Mouse (Mus musculus) left cerebral cortex, postnatal 10 days (tissue): ENCODE results near the gene Tdpoz4. TPM values are rescaled to one million over a fixed set of nuclear protein-coding genes. Genes with fewer than 3 reads are reported as not detected.
"Not testable (repeated sequence)": the region's sequence is repeated elsewhere in the genome, so short reads cannot be mapped to it uniquely, and the experiment has no call there.

Experiments
- DNase-seq, 2 experiments: peaks; one replicate each; pipeline ENCODE4 v3.0.0; 2021 to 2022; ENCODE audit warnings: low spot score in 2 of 2, mixed read lengths in 1 of 2; ENCODE audit errors: extremely low spot score in 1 of 2
- intact Hi-C: fragments of 180-260 bp; cut with DNase I; formaldehyde crosslinking; loops from one replicate; pipeline ENCODE4 v1.15.1; 2025
- total RNA-seq, 2 experiments: library from RNA; stranded (reverse); gene quantifications; 2 replicates each; pipeline ENCODE4 v1.2.3; 2021

Gene Tdpoz4
- not detected for total RNA-seq

DNA sequence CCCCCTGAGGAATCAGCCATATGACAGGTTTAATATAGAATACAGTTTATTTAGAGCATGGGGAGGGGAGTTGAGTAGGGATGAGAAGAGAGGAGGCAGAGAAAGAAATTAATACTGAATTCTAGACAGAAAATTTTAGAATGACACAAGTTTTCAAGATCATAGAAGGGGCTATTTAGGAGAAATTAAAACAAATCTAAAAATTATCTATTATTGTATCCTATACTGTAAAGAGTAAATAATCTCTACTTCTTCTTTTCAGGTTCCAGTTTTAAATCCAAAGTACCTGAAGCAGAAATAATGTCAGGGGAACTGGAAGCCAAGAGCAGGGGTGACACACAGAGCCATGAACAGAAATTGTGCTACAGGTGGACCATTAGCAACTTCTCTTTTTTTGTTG lies at the start of gene Tdpoz4:
Tdpoz4 (plus strand) TSS at position 301 of the 400 bp plus-strand sequence.
- intact Hi-C loops, DNase-seq: not testable (repeated sequence)

DNA sequence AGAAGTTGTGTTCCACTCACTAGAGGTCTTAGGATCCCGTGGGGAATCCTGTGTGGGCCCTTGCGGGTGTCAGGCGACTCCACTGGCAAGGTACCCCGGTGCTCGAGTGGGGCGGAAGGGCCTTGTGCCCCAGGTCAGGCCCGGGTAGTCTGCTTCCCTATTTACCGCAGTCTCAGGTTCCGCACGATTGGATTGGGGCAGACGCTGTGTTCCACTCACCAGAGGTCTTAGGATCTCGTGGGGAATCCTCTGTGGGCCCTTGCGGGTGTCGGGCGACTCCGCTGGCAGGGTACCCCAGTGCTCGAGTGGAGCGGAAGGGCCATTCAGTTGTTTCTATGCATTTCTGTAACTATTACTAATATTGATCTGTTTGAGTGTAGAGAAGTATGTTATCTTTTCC lies 42.2 kb upstream of the Tdpoz4 start:
- intact Hi-C loops, DNase-seq: not testable (repeated sequence)

DNA sequence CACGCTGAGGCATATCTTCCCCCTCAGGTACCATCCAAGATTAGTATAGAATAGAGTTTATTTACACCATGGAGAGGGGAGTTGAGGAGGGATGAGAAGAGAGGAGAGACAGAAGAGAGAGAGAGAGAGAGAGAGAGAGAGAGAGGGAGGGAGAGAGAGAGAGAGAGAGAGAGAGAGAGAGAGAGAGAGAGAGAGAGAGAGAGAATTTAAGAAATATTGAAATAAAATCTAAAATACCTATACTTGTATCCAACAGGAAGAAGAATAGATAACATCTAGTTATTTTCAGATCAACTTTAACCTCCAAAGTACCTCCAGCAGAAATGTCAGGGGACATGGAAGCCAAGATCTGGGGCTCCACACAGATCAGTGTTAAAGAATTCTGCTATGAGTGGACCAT lies 23.5 kb upstream of the Tdpoz4 start, which contains the start of gene Gm5773:
Gm5773 (plus strand) TSS at position 301 of the 400 bp plus-strand sequence.
- intact Hi-C loops, DNase-seq: not testable (repeated sequence)

DNA sequence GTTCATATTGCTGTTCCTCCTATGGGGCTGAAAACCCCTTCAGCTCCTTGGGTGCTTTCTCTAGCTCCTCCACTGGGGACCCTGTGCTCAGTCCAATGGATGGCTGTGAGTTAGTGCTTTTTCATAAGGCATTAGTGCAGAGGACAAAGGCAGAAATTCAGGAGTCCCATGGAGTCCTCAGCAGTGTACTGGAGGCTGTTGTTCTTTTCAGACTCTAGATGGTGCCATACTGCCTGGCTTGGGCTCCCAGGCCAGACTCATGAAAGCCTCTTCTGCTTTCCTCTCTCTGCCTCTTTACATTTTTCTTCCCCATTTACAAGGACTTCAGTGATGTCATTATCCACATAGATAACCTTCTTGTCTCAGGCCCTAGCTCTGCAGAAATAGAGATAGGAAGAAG lies 17.1 kb downstream of the Tdpoz4 start:
- intact Hi-C loops, DNase-seq: not testable (repeated sequence)

DNA sequence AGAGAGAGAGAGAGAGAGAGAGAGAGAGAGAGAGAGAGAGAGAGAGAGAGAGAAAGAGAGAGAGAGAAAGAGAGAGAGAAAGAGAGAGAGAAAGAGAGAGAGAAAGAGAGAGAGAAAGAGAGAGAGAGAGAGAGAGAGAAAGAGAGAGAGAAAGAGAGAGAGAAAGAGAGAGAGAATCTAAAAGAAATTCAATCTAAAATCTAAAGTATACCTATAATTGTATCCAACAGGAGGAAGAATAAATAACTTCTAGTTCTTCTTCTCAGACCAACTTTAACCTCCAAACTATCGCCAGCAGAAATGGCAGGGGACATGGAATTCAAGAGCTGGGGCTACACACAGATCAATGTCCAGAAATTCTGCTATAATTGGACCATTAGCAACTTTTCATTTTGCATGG lies 29.5 kb downstream of the Tdpoz4 start, which contains the start of gene Tdpoz3:
Tdpoz3 (plus strand) TSS at position 301 of the 400 bp plus-strand sequence.
- DNase-seq, intact Hi-C loops: not testable (repeated sequence)

Other genes with a start within 250 kb of the Tdpoz4 start
- gene S100a10, start 241.3 kb upstream of the Tdpoz4 start, total RNA-seq, result 10 to 100 TPM; 61.8 to 82.0 TPM
- not detected for gene Tdpoz2, start 143.7 kb upstream of the Tdpoz4 start, total RNA-seq
- not detected for gene Tdpoz1, start 120.1 kb upstream of the Tdpoz4 start, total RNA-seq
- not detected for gene Gm37596, start 103.3 kb upstream of the Tdpoz4 start, total RNA-seq
- gene Gm5773, start 23.4 kb upstream of the Tdpoz4 start, total RNA-seq, result not detected
- not detected for gene Tdpoz3, start 29.6 kb downstream of the Tdpoz4 start, total RNA-seq
- not detected for gene Gm9117, start 147.1 kb downstream of the Tdpoz4 start, total RNA-seq
- gene Tdpoz5, start 164.9 kb downstream of the Tdpoz4 start, total RNA-seq, result not detected